Mouse (Mus musculus) kidney, postnatal 36 days (tissue): Measurements from ENCODE around the gene Lhx1.

Source experiments
- DNase-seq, 2 experiments: peaks; one replicate each; pipeline ENCODE4 v3.0.0; 2021 to 2022; ENCODE audit warnings: mixed read lengths in 2 of 2

Gene Lhx1

DNA sequence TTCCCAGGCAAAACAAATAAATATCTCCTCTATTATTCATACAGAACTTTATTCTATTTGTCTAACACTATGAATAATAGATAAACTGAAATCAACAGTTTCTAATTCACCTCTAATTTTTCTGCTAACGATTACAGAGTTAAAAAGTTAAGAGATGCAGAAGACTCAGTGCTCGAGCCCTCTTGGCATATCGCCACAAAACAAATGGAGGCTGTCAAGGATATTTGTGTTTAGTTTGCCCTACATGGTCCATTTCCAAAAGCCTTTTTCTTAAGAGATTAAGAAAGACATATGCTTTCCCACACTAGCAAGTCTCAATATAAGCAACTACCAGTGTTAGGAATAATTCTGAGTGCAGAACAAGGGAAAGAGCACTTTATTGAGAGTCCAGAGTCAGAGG is 44.9 kb downstream of the Lhx1 start:
- DNase-seq, result peak; percentile 4 to 19

DNA sequence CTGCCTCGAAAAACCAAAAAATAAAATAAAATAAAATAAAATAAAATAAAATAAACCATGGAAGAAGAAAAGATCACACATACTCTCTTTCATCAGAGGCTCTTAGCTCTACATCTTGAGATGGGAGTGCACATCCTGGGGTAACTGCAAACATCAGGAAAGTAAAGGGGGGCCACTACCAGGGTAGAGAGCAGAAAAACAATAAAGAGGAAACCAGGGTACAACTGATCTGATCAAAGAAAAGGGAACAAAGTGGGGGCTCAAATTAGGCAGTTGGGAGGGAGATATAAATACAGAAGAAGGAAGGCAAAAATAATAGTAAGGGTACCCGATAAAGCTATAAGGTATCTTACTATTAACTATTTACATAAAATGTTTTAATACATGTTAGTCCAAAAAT is 48.7 kb downstream of the Lhx1 start:
- DNase-seq, result no peak

DNA sequence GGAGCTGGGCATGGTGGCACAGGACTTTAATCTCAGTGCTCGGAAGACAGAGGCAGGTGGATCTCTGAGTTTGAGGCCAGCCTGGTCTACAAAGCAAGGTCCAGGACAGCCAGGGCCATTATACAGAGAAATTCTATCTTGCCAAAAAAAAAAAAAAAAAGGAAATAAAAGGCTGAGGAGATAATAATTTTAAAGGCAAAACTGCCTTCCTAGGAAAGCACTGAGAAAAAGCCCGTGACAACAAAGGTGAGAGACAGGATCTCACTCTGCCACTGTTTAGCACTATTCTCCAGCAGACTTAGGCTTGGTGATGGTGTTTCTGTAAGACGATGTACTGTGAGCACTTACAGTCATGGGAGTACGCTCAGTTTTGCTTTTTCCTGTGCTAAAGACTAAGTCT is 49.3 kb downstream of the Lhx1 start:
- DNase-seq, result no peak

DNA sequence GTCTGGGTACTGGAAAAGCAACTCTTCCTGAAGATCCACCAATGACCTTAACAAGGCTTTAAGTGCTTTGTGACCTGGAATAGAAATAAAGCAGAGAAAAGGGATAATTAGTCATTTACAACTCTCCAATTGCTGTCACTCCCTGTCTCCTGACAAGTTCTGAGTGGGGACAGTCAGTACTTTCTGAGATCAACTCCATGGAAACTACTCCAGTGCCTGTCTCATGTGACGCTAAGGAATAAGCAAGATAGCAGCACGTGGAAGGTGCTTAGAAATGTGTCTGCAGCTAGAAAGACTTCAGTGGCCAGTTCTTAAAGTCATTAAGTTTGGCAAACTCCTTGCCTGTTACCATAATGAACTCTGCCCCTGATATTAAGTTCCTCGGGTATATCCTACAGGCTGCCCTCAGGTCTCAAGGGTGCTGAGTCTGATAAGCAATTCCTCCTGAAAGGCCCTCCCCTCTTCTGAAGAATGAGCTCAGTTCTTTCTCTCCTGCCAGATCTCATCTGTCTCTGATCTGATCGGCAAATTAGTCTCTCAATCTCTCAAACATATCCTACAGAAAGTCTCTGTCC is 52.2 kb downstream of the Lhx1 start:
- DNase-seq, result no peak
